Mouse (Mus musculus): ENCODE results near the gene Zmiz1. TPM values are rescaled to one million over a fixed set of nuclear protein-coding genes. Genes with fewer than 3 reads are reported as not detected.

Zmiz1 gene
- polyA plus RNA-seq, 1 experiment from 2014 or later: 44.3 TPM

DNA sequence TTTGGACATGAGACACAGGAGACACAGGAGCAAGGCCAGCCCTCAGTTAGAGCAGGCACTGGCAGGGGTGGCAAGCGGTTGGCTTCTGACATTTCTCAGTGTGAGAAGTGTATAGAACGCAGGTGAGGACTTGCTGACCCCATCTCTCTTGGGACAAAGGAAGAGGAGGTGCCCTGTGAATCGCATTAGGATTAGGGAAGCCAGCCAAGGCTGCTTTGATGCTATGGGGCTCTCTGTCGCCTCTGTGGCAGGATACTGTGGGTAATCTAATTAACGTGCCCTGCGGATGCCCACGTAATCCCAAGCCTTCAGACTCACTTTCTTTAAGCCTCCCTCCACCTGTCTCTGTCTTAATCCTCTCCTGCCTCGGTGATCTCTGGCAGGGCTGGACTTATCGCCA, 62.0 kb downstream of the Zmiz1 start:
- Histone ChIP-seq H3K27ac (no peak overlapping the region), H3K36me3 (peaks cover 21% of the 10 kb centered on the region), H3K4me1 (peaks cover 64% of the 10 kb centered on the region), H3K4me2 (no peak overlapping the region), H3K27me3 (no peaks in the 10 kb centered on the region), H3K9me3 (no peaks in the 10 kb centered on the region), H3K9ac (no peak overlapping the region), H3K4me3 (no peak overlapping the region)
- no peak for ATAC-seq (ENCODE audit: insufficient number of reproducible peaks, insufficient read depth, low FRiP score, low TSS enrichment, low read depth)
- WGBS: 51% methylated on average over 9 of the region's 9 CpGs

DNA sequence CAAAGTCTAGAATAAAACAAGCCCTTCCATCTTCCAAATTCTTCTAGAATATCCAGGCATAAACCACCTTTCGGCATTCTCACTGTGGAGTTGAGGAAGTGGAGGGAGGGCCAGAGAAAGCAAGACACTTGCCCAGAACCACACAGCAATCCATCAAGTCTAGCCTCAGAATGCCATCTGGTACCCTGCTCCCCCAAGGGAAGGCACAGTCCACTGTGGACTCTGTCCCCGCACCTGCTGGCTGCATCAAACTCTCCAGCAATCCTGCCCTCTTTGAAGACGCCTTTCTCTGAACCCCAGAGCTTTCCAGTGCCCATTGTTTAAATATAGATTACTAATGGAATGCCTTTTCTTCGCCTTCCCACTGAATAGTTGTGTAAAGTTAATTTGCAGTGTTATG, 62.5 kb downstream of the Zmiz1 start:
- ATAC-seq (ENCODE audit: insufficient number of reproducible peaks, insufficient read depth, low FRiP score, low TSS enrichment, low read depth): no peak
- Histone ChIP-seq H3K27me3 (no peaks in the 10 kb centered on the region), H3K9me3 (no peaks in the 10 kb centered on the region), H3K36me3 (peaks cover 24% of the 10 kb centered on the region), H3K4me2 (no peak overlapping the region), H3K4me3 (no peak overlapping the region), H3K27ac (no peak overlapping the region), H3K4me1 (peaks cover 58% of the 10 kb centered on the region), H3K9ac (no peak overlapping the region)
- WGBS: 83% methylated on average over 4 of the region's 4 CpGs

DNA sequence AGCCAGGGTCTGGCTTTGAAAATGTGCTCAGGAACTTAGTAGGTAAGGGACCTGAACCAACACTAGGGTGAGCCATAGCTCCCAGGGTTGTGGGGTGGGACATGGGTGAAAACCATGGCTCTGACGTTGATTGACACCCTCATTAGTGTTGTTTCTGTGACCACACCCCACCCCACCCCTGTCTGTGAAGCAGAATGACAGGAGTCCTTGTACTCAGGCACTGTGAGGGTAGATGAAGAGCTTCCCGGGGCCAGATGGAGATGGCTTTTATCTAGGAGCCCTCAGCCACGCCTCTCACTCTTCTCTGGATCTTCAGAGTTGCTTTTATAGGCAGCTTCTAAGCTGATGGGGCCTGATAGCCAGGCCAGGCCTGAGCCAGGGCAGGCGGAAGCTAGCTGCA, 63.4 kb downstream of the Zmiz1 start:
- Histone ChIP-seq H3K27me3 (no peaks in the 10 kb centered on the region), H3K4me3 (no peak overlapping the region), H3K9ac (no peak overlapping the region), H3K9me3 (no peaks in the 10 kb centered on the region), H3K4me2 (no peak overlapping the region), H3K4me1 (peaks cover 49% of the 10 kb centered on the region), H3K36me3 (peaks cover 21% of the 10 kb centered on the region), H3K27ac (0 out of 2 replicates have a peak overlapping the region, but pooled peaks have one; percentile 18)
- no peak for ATAC-seq (ENCODE audit: insufficient number of reproducible peaks, insufficient read depth, low FRiP score, low TSS enrichment, low read depth)
- WGBS: 50% methylated on average over 4 of the region's 4 CpGs

DNA sequence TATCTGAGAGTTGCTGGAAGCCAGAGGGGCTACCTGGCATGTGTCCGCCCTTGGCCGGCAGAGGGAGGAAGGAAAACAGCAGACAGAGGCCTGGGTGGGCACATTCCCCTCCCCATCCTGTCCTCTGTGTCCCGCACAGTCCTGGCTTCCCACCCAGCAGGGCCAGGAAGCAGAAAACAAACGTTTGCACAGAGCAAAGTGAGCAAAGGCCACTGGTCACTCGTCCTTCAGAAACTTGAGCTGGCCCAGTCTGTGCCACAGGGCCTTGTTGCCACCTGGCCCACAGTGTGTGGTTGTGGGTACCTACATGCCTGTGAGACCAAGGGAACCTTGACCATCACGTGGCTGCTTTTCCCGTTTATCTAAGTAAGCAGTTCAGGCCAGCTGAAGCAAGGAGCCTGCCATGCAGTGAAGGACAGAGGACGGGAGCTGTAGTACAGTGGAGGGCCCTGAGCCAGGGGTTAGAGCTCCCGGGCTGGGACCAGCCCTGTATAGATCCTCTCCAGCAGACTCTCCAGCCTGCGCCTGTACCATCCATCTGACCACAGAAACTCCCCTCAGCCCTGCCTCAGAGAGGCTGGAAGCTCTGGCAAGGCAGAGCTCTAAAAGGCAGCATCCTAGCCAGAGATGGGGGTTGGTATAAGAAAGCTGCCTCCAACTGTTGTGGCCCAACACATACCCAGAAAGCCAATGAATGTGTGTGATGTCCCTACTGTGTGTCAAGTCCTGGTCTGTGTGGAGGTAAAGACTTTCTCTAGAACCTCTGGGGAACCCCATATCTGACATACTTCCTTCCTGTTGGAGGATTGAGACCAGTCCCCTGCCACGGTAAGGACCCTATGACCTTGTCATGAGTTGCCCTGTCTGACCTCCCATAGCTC, 64.5 kb downstream of the Zmiz1 start:
- Histone ChIP-seq H3K27ac (no peak overlapping the region; the same call in 1 of the 2 replicates), H3K9me3 (no peaks in the 10 kb centered on the region), H3K36me3 (peaks cover 23% of the 10 kb centered on the region), H3K4me1 (peaks cover 46% of the 10 kb centered on the region), H3K4me2 (no peak overlapping the region), H3K4me3 (no peak overlapping the region), H3K27me3 (no peaks in the 10 kb centered on the region), H3K9ac (no peak overlapping the region)
- no peak for ATAC-seq (ENCODE audit: insufficient number of reproducible peaks, insufficient read depth, low FRiP score, low TSS enrichment, low read depth)
- 62% methylated on average over 11 of the region's 11 CpGs for WGBS

- no peak overlapping the region for H3K4me2 ChIP-seq
- H3K4me3 ChIP-seq: no peak overlapping the region
- H3K36me3 ChIP-seq: peaks cover 28% of the 10 kb centered on the region
- ATAC-seq (ENCODE audit: insufficient number of reproducible peaks, insufficient read depth, low FRiP score, low TSS enrichment, low read depth): no peak
- no peaks in the 10 kb centered on the region for H3K27me3 ChIP-seq
- H3K9me3 ChIP-seq: no peaks in the 10 kb centered on the region
- no peak overlapping the region for H3K9ac ChIP-seq
- no peak overlapping the region for H3K27ac ChIP-seq
- WGBS: 75% methylated on average over 9 of the region's 9 CpGs
- H3K4me1 ChIP-seq: peaks cover 46% of the 10 kb centered on the region
These were observed 65.1 kb downstream of the Zmiz1 start for GRCm38 (mm10) chr14:25524111-25524495.

DNA sequence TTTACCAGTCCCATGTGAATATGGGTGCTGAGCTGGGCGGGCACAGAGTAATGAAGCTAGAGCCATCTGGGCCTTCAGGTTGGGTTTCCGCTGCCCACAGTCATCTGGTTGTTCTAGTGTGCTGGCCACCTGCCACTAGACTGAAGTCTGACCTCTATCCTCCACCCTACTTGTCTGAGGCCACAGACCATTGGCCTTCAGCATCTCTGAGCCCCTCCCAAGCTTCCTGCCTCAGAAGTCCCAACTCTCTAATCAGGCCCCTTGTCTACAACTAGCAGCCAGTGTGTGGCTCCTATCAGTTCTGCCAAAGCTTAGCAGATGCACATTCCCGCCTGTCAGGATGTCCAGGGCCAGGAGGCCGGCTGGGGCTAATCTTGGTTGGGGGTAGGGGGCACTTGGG, 65.9 kb downstream of the Zmiz1 start:
- no peak overlapping the region for H3K27ac ChIP-seq

GRCm38 (mm10) chr14:25525729-25526128, 66.7 kb downstream of the Zmiz1 start:
- H3K4me3 ChIP-seq: no peak overlapping the region
- no peak overlapping the region for H3K4me2 ChIP-seq
- H3K27ac ChIP-seq: no peak overlapping the region
- peaks cover 33% of the 10 kb centered on the region for H3K4me1 ChIP-seq
- no peak for ATAC-seq (ENCODE audit: insufficient number of reproducible peaks, insufficient read depth, low FRiP score, low TSS enrichment, low read depth)
- H3K27me3 ChIP-seq: no peaks in the 10 kb centered on the region
- no peak overlapping the region for H3K9ac ChIP-seq
- no peaks in the 10 kb centered on the region for H3K9me3 ChIP-seq
- WGBS: 62% methylated on average over 8 of the region's 8 CpGs
- H3K36me3 ChIP-seq: peaks cover 33% of the 10 kb centered on the region

More for the DNA sequence above, 65.9 kb downstream of the Zmiz1 start:
- 73% methylated on average over 4 of the region's 4 CpGs for WGBS
- no peak for ATAC-seq (ENCODE audit: insufficient number of reproducible peaks, insufficient read depth, low FRiP score, low TSS enrichment, low read depth)
- Histone ChIP-seq H3K27me3 (no peaks in the 10 kb centered on the region), H3K4me3 (no peak overlapping the region), H3K9me3 (no peaks in the 10 kb centered on the region), H3K4me1 (peaks cover 39% of the 10 kb centered on the region), H3K36me3 (peaks cover 29% of the 10 kb centered on the region), H3K4me2 (no peak overlapping the region), H3K9ac (no peak overlapping the region)

- no peaks in the 10 kb centered on the region for H3K27me3 ChIP-seq
- H3K9me3 ChIP-seq: no peaks in the 10 kb centered on the region
- H3K4me3 ChIP-seq: no peak overlapping the region
- ATAC-seq (ENCODE audit: insufficient number of reproducible peaks, insufficient read depth, low FRiP score, low TSS enrichment, low read depth): no peak
- WGBS: 88% methylated on average over 8 of the region's 8 CpGs
- peaks cover 33% of the 10 kb centered on the region for H3K36me3 ChIP-seq
- H3K4me1 ChIP-seq: peaks cover 30% of the 10 kb centered on the region
- no peak overlapping the region for H3K4me2 ChIP-seq
- no peak overlapping the region for H3K27ac ChIP-seq
- H3K9ac ChIP-seq: no peak overlapping the region
These were observed 67.9 kb downstream of the Zmiz1 start for GRCm38 (mm10) chr14:25526872-25527271.

- H3K36me3 ChIP-seq: peaks cover 33% of the 10 kb centered on the region
- 84% methylated on average over 2 of the region's 2 CpGs for WGBS
- no peak for ATAC-seq (ENCODE audit: insufficient number of reproducible peaks, insufficient read depth, low FRiP score, low TSS enrichment, low read depth)
These were observed 68.3 kb downstream of the Zmiz1 start for GRCm38 (mm10) chr14:25527321-25527720.

DNA sequence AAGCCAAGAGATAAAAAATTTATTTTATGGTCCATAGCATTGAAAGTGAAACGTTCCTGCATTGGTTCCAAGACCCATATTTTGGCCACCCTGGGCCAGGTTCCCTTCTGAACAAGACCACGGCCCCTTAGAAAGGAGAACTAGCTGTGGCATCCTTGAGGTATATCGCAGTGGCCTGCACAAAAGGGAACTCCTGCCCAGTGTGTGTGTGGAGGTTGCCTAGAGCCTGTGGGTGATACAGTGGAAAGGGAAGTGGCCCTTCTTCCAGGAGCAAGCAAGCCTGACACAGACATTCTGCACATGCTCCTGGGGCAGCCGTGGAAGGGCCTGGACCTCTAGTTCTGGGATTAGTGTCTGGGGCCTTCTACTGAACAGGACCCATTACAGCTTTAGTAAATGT, 71.4 kb downstream of the Zmiz1 start:
- Histone ChIP-seq H3K9me3 (no peaks in the 10 kb centered on the region), H3K36me3 (peaks cover 33% of the 10 kb centered on the region), H3K4me1 (peaks cover 37% of the 10 kb centered on the region), H3K4me2 (no peak overlapping the region), H3K9ac (no peak overlapping the region), H3K27ac (no peak overlapping the region), H3K4me3 (no peak overlapping the region), H3K27me3 (no peaks in the 10 kb centered on the region)
- WGBS: 93% methylated on average over 4 of the region's 4 CpGs
- no peak for ATAC-seq (ENCODE audit: insufficient number of reproducible peaks, insufficient read depth, low FRiP score, low TSS enrichment, low read depth)

More at GRCm38 (mm10) chr14:25527321-25527720, 68.3 kb downstream of the Zmiz1 start:
- no peaks in the 10 kb centered on the region for H3K27me3 ChIP-seq
- no peaks in the 10 kb centered on the region for H3K9me3 ChIP-seq
- H3K4me3 ChIP-seq: no peak overlapping the region
- H3K4me2 ChIP-seq: no peak overlapping the region
- no peak overlapping the region for H3K27ac ChIP-seq
- no peak overlapping the region for H3K9ac ChIP-seq
- H3K4me1 ChIP-seq: peaks cover 32% of the 10 kb centered on the region

GRCm38 (mm10) chr14:25530815-25531214, 71.8 kb downstream of the Zmiz1 start:
- Histone ChIP-seq H3K27me3 (no peaks in the 10 kb centered on the region), H3K9ac (no peak overlapping the region), H3K27ac (no peak overlapping the region), H3K9me3 (no peaks in the 10 kb centered on the region), H3K4me3 (no peak overlapping the region), H3K4me1 (peaks cover 37% of the 10 kb centered on the region), H3K4me2 (no peak overlapping the region), H3K36me3 (peaks cover 35% of the 10 kb centered on the region)
- ATAC-seq (ENCODE audit: insufficient number of reproducible peaks, insufficient read depth, low FRiP score, low TSS enrichment, low read depth): no peak
- 78% methylated on average over 5 of the region's 5 CpGs for WGBS

DNA sequence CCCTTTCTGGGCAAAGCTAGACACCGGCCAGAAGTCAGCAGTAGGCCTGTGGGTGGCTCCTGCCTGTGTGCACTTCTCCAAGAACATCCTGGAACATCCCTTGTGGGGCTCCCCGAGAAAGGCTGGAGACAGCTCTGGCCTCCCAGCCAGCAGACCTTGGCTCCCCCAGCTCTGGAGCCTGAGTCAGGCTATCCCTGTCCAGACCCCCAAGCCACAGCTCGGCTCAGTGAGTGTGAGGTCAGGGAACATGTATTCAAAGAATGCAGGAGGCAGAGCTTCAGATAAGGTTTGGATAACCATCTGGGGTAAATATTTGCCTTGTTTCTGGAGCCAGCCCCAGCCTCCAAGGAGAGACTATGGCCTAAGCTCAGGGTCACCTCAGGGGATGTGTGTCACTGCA, 74.0 kb downstream of the Zmiz1 start:
- ATAC-seq (ENCODE audit: insufficient number of reproducible peaks, insufficient read depth, low FRiP score, low TSS enrichment, low read depth): no peak
- Histone ChIP-seq H3K9me3 (no peaks in the 10 kb centered on the region), H3K4me1 (peaks cover 40% of the 10 kb centered on the region), H3K27me3 (no peaks in the 10 kb centered on the region), H3K27ac (no peak overlapping the region), H3K9ac (no peak overlapping the region), H3K4me3 (no peak overlapping the region), H3K36me3 (peaks cover 50% of the 10 kb centered on the region), H3K4me2 (no peak overlapping the region)
- 68% methylated on average over 3 of the region's 3 CpGs for WGBS
